Mouse (Mus musculus) yolk sac, embryonic 10.5 days (tissue): ENCODE measurements around the gene Nkx6-1.

Experiments
- DNase-seq: peaks from one replicate; pipeline ENCODE4 v3.0.0-alpha.2; 2017; ENCODE audit warnings: low spot score

Nkx6-1 gene

DNA sequence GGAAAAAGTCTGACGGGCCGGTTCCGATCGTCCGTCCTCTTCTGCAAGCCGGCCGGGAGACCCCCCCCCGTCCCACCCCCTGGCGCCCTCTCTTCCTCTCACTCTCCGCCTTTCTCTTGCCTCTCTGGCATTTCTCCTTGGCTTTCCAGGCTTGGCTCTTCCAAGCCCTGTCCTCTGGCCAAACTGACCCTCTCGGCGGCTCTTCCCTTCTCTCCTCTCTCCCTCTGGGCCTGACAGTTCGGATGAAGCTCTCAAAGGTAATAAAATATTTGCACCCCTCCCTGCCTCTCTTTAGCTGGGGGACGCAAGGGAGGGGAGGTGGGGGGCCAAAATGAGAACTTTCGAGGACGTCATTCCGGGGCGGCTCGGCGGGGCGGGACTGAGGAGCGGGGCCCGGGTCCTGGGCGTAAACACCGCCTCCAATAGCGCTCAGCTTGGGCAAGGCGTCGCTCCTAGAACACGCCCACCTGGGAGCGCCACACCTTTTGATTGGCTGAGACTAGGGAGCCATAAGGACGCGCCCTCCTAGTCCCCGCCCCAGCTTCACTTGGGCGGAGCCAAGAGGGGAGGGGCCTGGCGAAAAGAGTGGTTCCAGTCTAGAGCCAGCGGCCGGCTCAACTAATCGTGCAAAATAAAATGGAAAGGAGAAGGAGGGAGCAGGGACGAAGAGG, at the start of gene Nkx6-1:
Gene Nkx6-1, minus strand, starts transcription at position 52 of the 671 bp plus-strand sequence.
- peak; percentile 88 for DNase-seq

DNA sequence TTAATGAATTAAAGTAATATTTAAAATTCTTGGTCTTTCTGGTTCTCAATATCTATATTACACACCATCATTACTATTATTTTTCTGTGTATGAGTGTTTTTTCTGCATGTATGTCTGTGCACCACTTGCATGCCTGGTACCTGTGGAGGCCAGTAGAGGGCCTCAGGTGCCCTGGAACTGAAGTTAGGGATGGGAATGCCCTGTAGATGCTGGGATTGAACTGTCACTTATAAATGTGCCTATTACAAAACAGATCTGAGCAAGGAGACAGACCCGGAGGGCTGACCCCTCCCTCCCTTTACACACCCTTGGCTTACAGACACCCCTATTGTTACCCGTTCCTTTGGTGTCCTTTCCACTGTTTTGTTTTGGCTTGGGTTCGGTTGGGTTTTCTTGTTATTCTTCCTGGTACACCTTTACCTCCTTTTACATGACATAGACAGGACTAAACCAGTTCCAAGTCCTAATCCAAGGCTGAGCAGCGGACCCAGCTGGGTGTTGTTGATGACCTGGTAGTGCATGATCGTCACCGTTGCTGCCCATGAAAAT, 48.3 kb upstream of the Nkx6-1 start:
- DNase-seq, result no peak

DNA sequence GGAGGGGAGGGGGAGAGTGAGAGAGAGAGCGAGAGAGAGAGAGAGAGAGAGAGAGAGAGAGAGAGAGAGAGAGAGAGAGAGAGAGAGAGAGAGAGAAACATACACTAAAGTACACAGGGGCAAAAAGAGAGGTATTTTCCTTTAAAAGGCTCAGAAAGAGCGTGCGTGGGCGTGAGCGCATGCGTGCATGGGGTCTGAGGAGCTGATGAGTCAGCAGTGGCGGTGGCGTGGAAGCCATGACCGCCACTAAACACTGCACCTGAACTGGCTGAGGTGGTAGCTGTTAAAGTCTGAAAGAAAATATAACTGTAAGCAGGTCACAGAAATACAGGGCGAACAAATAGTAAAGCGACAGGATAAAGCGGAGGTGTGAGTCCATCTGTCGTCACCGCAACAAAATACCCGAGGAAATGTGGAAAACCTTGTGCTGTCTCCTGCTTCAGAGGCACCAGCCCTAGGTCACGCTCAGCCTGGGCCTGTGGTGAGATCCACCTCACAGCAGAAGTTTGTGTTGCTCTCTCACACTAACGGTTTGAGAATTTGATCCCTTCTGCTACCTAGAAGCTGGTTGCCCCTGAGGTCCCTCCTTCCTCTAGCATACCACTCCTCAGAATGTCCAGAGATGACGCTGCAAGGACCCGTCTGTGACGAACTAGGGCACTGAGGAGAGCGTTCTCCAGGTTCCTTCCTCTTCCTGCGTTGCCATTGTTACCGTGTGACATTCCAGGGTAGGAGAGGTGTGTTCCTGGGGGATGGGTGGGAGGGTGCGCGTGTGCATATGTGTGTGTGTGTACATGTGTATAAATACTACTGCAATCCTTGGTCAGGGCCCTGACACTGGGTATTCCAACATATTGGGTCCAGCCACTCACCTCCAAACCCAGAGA, 38.8 kb upstream of the Nkx6-1 start:
- DNase-seq, result no peak

DNA sequence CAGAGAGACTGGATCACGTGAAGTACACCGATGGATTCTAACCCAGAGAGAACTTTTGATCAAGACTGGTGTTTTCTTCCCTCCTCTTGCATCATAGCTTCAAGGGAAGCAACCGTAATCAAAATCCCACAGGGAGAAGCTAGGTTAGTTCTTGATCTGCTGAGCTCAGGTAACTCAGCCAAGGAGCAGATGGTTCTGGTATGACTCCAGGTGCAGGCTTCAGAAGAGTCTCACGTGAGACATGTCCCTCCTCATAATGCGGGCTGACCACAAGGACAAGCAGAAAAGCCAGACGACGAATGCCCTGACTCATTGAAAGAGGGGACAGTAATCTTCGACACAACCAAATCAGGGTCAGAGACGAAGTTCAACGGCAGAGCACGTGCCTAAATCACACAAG, 37.8 kb upstream of the Nkx6-1 start:
- DNase-seq, result no peak

DNA sequence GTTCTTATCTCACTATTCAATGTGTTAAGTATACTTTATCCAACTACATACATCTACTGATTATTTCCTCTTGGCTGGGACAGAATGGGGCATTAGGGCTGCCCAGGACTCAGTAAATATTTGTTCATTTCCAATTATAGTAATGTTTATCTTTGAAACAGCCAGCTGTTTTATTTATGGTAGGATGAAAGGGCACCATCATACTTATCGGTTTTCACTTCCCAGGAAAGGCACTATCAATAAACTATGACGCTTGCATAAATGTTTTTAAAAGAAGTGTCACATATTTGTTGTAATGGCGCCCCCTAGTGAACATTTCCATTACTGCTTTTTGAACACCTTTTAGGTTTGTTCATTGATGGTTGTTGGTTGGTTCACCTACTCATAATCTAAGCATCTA, 35.8 kb upstream of the Nkx6-1 start:
- no peak for DNase-seq

DNA sequence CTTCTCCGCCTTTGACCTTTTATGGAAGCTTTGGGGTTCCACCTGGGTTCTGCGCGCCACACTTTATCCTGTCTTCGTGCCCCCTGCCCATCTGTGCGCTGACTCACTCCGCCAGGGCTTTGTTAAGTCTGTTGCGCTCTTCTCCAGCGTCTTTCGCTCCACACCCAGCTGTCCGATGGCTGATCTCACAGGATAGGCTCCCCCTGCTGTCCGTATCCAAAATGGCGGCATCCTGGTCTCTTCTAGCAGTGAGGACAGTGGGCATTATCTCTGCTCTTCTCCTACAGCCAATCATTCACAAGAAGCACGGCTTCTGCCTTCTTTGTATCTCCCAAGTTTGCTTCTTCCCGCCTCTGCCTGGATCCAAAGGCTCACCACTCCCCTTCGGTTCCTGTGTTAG, 23.8 kb upstream of the Nkx6-1 start:
- no peak for DNase-seq

DNA sequence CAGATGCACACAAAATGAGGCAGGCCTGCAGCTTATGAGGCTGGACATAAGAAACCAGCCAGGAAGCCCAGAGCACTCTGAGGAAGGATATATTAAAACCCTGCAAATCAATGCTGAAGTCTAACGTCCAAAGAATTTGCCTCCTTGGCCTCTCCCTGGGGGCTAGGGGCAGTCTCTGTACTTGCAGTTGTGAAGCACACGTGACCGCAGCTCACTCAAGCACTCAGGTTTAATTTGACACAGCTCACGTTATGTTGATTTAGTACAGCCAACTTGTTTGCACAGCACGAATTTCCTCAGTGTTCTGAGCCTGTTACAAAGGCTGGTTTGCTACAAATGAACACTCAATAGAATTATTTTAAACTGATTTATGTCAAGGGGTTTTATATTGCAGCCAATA, 18.5 kb upstream of the Nkx6-1 start:
- no peak for DNase-seq

DNA sequence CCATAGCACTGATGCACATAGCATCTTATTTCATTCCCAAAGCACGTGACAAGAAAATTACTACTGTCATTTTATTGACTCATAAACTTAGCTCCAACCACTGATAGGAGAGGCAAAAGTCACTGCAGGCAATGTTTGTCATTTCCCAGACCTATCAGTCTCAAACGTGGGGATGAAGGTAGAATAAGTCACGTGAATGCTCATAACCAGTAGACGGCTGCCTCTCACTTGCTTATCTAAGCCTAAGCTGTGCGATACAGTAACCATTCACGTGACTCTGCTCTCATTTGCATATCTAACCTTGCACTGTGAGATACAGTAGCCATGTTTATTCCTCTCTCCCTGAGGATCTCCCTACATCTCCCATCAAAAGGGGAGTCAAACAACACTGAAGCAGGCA, 15.5 kb upstream of the Nkx6-1 start:
- no peak for DNase-seq

DNA sequence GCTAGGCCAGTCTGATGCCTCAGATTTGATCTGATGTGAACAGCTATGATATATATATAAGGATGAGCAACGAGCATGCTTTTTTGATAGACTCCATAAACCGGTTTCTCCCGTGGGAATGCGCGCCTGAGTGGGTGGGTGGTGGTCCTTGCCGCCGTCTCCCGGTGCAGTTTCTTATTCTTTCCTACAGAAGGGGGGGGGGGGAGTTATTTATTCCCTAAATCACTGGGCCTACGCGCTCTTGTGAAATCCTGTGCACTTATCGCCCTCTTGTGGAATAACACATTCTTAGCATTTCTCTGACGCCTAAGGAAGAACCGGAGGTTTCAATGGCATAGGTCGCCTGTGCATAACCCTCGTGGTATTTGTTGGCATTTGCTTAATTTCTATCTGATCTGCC, 4.6 kb upstream of the Nkx6-1 start:
- DNase-seq, result peak; percentile 31

DNA sequence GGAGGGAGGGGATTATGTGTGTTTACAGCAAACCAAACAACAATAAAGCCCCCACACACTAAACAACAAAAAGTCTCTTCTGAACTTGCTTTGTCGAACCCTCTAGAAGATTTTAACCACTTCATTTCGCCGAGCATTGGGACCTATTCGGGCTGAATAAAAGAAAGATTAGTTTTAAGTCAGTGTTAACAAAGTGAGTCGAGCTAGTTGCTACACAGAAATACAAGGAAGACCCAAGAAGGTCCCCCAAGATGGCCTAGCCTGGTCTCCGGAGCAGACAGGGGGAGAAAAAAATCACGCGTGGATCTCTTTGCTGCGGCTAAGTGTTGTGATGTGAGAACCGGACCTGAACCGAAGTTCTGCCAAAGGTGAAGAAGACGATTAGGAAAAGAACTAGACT, 3.7 kb upstream of the Nkx6-1 start:
- no peak for DNase-seq

DNA sequence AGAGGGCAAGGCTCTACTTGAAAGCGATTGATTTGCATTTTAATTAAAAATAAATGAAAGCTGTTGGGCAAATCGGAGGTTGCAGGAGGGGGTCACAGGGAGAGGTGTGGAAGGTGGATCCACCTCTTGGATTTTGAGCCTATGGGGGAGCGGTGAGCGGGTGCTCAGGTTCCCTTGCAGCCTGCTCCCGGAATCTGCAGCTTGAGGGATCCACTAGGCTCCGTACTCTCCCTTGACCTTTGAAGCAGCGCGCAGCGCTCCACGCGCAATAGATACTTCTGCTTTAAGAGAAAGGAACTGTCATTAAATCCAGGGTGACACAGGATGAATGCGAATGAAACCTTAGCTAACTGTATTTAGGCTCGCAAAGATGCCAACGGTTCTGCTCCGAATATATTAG, 3.2 kb upstream of the Nkx6-1 start:
- no peak for DNase-seq

DNA sequence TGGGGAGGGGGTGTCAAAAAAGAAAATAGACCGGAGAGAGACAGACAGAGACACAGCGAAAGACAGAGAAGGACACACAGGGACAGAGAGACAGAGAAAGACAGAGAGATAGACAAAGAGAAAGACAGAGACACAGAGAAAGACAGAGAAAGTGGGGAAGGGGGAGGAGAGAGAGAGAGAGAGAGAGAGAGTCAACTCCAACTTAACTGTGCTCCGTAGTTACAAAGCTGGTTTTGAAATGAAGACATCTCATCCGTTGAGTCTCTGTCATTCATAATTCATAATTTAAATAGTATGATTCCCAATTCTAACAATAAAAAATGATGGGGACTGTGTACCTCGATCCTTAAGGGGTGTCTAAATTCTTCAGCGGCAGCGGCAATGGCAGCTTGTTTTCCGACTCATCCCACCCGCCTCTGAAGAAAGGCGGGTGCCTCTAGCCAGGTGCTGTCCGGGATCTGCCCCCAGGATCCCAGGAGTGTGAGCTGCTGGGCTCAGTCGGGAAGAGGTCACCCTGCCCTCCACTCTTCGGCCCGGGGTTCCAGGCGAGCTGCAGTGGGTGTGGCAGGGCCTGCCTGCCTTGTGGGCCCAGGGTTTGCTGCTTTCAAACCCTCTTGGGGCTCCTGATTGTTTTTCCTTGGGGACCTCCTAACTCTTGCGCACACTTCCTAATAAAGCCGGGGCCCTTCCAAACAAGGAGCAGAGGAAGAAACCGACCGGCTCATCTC, 2.6 kb upstream of the Nkx6-1 start:
- no peak for DNase-seq

DNA sequence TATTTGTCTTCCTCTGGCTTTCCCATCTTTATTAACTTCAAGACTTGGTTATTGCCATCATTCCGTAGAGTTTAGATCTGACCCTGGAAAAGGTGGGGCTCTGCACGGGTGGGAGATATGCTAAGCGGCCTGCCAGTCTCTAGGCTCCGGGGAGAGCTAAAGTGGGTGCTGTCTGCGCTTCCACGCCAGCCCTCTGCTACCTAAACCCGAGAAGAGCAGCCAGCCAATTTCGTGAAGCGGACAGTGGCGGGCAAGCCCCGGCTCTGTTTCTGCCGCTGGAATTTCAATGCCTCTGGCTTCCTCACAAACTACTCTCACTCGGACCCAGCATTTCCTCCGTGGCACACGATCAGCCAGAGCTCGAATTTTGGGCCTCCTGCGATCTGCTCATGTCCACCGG, 1.9 kb upstream of the Nkx6-1 start:
- DNase-seq, result no peak

DNA sequence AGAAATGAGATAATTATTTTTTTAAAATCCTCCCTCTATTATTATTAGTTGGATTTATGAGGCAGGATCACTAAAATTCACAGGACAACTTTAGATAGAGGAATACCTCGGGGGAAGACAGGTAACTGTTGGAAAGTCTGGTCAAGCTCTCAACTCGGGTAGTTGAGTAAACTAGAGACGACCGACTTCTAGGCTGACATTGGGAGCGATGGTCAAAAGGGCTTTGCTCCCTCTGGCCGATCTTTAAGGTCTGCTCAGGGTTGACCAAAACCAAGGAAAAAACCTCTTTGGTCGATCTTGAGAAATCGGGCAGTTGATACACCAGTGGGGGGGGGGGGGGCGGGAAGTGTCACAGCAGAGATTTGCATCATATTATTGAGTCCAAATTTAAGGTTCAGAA, 1.3 kb upstream of the Nkx6-1 start:
- DNase-seq, result no peak

DNA sequence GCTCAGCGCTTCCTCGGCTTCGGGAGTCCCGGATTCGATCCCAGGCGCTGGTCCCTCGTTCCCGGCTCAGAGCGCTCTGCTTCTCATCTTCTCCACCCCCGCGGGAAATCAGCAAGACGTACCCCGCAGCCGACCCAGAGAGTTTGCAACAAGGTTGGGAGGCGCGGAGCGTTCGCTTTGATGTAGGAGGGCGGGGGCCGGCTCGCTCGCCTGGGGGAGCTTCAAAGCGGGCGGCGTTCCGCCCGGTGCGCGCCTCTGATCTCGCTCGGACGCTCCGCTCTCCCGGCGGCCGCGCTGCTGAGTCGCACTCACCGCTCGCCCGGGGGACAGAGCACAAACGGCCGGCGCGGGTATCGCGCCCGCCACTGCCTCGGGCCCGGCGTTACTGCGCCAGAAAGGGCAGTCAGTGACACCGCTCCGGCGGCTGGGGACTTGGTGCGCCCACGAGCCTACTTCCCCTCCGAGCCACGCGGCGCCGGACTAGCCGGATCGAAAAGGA, 324 bp downstream of the Nkx6-1 start:
- peak; percentile 45 for DNase-seq

DNA sequence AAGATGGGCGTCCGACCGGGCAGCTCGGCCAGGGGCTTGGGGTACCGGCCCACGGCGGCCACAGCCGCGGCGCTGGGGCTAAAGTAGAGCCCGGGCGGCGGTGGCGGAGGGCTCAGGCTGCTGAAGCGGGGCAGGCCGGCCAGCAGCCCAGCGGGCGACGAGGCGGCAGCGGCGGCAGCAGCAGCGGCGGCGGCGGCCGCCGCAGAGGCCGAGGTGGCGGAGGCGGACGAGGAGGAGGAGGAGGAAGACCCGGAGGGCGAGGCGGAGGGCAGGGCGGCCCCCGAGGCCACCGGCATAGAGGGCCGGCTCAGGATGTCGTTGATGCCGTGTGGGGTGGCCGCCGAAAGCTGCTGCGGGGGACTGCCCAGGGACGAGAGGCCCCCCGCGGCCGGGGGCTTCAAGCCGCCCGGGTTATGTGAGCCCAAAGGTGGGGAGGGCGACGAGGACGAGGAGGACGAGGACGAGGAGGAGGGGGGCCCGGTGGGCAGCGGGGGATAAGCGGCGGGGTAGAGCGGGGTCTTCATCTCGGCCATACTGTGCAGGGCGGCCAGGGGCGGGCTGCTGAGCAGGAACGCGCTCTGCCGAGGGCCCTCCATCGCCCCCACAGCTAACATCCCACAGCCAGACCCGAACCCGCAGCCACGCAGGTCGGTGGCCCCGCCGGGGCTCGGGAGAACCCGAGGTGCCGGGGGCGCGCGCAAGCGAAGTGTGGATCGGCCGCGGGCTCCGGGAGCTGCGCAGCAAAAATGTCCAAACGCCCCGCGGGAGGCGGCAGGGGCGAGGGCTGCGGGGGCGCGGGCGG, 974 bp downstream of the Nkx6-1 start:
- no peak for DNase-seq

DNA sequence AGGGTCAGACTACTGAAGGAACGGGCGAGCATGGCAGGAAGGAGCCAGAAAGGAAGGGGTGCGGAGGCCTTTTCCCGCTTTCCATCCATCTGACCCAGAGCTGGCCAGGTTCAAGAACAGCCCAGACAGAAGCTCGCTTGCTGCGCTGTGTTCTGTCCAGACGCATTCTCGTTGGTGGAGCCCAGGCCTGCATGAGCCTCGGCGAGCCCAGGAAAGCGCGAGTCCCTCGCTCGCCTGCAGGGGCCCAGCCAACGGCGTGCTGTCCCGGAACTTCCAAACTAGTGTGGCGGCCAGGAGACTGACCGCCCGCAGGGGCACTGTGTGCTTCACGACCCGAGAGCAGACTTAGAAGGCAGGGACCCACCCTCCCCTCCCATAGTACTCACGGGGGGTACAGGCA, 1.6 kb downstream of the Nkx6-1 start:
- peak; percentile 57 for DNase-seq

DNA sequence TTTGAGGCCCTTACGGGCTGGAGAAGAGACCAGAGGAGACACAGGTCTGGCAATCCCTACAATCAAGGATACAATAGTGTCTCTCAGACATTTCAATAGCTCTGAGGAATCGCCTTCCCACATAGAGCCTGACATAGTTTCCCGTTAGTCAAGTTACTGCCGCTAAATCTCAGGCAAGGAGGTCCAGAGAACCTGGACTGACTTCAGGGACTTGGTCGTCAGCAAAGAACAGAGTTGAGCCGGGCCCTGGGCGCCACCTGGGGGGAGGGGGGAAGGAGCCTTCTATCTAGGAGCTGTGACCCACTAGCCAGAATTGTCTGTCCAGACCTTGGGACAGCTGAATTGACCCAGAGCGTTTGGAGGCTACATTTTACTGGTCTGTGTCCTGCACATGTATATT, 2.3 kb downstream of the Nkx6-1 start:
- no peak for DNase-seq

DNA sequence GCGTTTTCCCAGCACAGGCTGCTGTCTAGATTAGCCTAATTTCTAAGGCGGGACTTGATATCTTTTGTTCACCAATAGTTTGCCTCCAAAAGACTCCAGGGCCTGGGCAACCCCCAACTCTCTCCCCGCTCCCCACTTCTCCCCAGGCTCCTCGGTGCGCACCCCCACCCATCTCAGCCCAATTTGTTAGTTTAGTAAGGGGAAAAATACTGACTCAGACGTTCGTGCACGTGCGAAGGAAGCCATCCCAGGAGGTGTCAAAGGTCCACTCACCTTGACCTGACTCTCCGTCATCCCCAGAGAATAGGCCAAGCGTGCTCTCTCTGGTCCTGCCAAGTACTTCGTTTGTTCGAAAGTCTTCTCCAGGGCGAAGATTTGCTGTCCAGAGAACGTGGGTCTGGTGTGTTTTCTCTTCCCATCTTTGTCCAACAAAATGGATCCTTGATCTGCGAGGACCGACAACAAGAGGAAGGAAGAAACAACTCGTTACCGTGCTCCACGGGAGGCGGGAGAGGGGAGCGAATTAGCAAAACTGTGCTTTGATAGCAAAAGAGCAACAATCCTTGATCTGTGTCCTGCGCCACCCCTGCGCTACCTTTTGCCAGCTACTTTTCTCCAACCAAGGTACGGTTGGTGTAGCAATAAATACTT, 3.1 kb downstream of the Nkx6-1 start:
- DNase-seq, result no peak

DNA sequence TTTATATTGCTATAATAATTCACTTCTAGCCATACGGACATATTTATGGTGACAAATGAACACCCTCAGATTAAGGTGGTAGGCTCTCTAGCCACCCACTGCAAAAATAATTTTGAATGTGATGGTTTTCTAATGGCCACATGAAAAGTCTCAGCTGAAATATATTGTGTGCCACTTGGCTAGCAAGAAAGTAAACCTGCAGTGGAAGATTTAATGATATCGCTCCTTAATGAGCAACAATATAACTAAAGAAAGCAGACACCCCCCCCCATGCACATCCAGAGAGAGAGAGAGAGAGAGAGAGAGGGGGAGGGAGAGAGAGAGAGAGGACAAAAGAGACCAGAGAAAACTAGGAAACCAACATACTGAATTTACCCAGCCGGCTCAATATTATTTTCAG, 4.1 kb downstream of the Nkx6-1 start:
- DNase-seq, result no peak

DNA sequence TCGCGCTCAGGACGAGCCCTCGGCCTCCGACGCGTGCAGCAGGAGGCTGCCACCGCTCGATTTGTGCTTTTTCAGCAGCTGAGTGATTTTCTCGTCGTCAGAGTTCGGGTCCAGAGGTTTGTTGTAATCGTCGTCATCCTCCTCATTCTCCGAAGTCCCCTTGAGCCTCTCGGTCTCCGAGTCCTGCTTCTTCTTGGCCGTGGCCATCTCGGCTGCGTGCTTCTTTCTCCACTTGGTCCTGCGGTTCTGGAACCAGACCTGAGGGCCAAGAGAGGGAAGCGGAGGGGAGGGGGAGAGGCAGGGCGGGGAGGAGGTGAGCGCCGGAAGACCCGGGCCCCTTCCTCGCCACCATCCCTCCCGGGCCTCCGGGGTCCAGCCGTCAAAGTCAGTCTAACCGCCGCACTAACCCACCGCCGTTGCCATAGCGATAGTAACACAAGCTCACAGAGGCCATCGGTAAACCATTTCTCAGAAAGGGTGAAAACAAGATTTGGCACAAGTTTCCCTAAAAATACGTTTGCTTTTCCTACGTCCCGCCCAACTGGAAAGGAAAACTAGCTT, 5.3 kb downstream of the Nkx6-1 start:
- DNase-seq, result peak; percentile 42
